Mouse (Mus musculus) adrenal gland, adult 2 months (tissue): ENCODE measurements around the gene Slc11a2. TPM values are rescaled to one million over a fixed set of nuclear protein-coding genes. Genes with fewer than 3 reads are reported as not detected.
A peak's percentile ranks its signal among the peaks of the same experiment; 100 is the strongest.
"Not testable (repeated sequence)": the region's sequence is repeated elsewhere in the genome, so short reads cannot be mapped to it uniquely, and the experiment has no call there.

Experiments
- DNase-seq: peaks from one replicate; pipeline ENCODE4 v3.0.0; 2021
- polyA plus RNA-seq: library from polyadenylated mRNA; depleted of rRNA; stranded (reverse); fragments of >200 nt; gene quantifications from 2 replicates; pipeline ENCODE4 v1.2.3, GENCODE M21; 2012; rRNA removed
- total RNA-seq, 2 experiments: library from RNA; stranded (reverse); gene quantifications; 2 replicates each; pipeline ENCODE4 v1.2.3; 2021

Gene Slc11a2
- total and polyA plus RNA-seq, 3 experiments: 65.0 to 132 (median 116) TPM

- no peak for DNase-seq
Observed at GRCm38 (mm10) chr15:100352711-100353250, 72.1 kb downstream of the Slc11a2 start, which contains the start of the genes Methig1 and Mettl7a2. Gene Methig1 (plus strand): TSS chr15:100353149. Gene Mettl7a2 (plus strand): TSS chr15:100353200.

DNA sequence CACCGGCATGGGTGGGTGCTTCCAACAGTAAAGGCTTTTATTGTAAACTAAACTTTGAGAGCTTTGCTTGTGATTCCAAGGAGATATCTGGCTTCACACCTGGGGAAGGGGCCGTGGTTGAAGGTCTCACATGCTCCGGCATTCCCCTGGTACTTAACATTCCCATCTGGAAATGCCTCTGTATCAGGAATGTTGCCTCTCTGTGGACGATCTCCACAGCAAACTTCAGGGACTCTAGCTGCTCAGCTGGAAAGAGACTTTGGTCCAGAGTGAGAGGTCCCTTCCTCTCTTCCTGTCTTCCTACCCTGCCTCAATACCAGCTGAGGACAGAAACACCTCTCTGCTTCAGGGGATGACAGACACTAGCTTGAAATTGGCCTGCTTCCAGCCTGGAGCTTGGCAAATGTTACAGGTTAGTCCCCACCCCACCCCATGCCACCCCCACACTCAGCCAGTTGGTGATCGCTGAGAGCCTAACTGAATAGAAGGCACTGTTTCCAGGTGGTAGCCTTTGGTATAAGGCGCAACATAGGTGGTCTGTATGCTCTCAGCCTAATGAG lies 73.3 kb downstream of the Slc11a2 start:
- DNase-seq: no peak

- DNase-seq: no peak
Observed at GRCm38 (mm10) chr15:100349496-100349895, 75.4 kb downstream of the Slc11a2 start.

DNA sequence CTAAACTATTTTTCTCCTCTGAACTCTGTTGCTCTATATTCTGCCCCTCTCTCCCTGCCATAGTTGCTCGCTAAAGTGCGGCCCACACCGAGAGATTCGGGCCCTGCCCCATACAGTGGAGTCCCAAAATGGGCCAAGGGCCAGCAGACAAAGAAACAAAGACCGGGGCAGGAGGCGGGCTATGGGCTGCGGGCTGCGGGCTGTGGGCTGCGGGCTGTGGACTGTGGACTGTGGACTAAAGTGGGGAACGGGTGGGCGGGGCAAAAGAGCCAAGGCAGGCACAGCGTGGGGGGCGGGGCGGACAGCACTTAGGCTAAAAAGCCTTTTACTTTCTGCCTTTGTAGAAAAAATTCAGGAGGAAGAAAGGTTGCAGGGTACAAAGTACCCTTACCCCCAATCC lies 78.1 kb downstream of the Slc11a2 start:
- no peak for DNase-seq

- peak; percentile 46 for DNase-seq
Observed at GRCm38 (mm10) chr15:100345484-100345883, 79.4 kb downstream of the Slc11a2 start.

DNA sequence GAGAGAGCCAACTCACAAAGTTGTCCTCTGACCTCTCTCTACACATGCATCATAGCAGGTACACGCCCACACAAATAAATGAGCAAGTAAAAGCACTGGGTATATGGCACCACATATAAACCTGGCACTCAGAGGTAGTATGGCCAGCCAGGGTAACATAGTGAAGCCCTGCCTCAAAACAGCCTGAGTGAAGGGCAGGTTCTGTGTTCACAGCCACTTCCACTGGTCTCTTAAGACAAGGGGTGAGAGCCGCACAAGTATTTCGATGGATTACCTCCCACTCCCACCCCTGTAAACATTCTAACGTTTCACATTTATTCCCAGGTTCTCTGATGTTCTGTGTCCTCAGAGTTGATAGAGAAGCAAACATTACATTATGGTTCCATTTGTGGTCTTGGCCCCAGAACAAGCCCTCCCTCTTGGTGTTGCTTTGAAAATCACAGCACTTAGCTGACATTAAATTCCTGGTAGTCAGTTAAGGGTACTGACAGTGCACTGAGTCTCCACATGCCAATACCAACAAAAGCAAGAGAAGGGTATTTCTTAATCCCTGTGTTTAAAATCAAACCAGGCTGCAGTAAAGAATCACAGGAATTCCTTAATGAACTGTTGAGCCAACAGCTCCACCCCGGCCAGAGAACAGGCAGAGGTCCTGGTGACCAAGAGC lies 83.4 kb downstream of the Slc11a2 start:
- DNase-seq: not testable (repeated sequence)

Other genes with a start within 250 kb of the Slc11a2 start
- 10 to 100 TPM; 51.9 to 88.4 TPM for gene Atf1, start 197.3 kb downstream of the Slc11a2 start, total RNA-seq
- gene Atf1, start 197.3 kb downstream of the Slc11a2 start, polyA plus RNA-seq: 43.6 and 61.8 TPM in 2 replicates
- not detected for gene Tmprss12, start 144.2 kb downstream of the Slc11a2 start, total RNA-seq
- gene Tmprss12, start 144.2 kb downstream of the Slc11a2 start, polyA plus RNA-seq: not detected in 2 replicates
- 100 to 1,000 TPM; 117 to 142 TPM for gene Mettl7a1, start 120.9 kb downstream of the Slc11a2 start, total RNA-seq
- 69.8 and 78.4 TPM in 2 replicates for gene Mettl7a1, start 120.9 kb downstream of the Slc11a2 start, polyA plus RNA-seq
- gene Mettl7a3, start 90.1 kb downstream of the Slc11a2 start, total RNA-seq: under 1 TPM in 1 of 2 experiments, not detected in 1; 0.63 TPM
- 0.13 and 0.16 TPM in 2 replicates for gene Mettl7a3, start 90.1 kb downstream of the Slc11a2 start, polyA plus RNA-seq
- under 1 TPM; 0.45 to 0.52 TPM for gene Methig1, start 71.9 kb downstream of the Slc11a2 start, total RNA-seq
- 0.16 TPM in 1 of 2 replicates, not detected in the other for gene Methig1, start 71.9 kb downstream of the Slc11a2 start, polyA plus RNA-seq
- gene Mettl7a2, start 71.9 kb downstream of the Slc11a2 start, total RNA-seq: 1 to 10 TPM in 1 of 2 experiments, under 1 TPM in 1; 0.78 to 3.6 TPM
- not detected in 2 replicates for gene Mettl7a2, start 71.9 kb downstream of the Slc11a2 start, polyA plus RNA-seq
- under 1 TPM in 1 of 2 experiments, not detected in 1; 0.69 TPM for gene Higd1c, start 60.5 kb downstream of the Slc11a2 start, total RNA-seq
- gene Higd1c, start 60.5 kb downstream of the Slc11a2 start, polyA plus RNA-seq: 0.28 TPM in 1 of 2 replicates, not detected in the other
- not detected for gene Gm5475, start 2.9 kb downstream of the Slc11a2 start, total RNA-seq
- gene Gm5475, start 2.9 kb downstream of the Slc11a2 start, polyA plus RNA-seq: 0.06 and 0.19 TPM in 2 replicates
- gene Letmd1, start 44.0 kb upstream of the Slc11a2 start, total RNA-seq: 100 to 1,000 TPM; 172 to 181 TPM
- 118 and 132 TPM in 2 replicates for gene Letmd1, start 44.0 kb upstream of the Slc11a2 start, polyA plus RNA-seq
- gene Csrnp2, start 70.4 kb upstream of the Slc11a2 start, total RNA-seq: 1 to 10 TPM; 5.6 to 5.8 TPM
- 4.2 and 4.3 TPM in 2 replicates for gene Csrnp2, start 70.4 kb upstream of the Slc11a2 start, polyA plus RNA-seq
- 10 to 100 TPM; 14.2 to 25.1 TPM for gene Tfcp2, start 126.9 kb upstream of the Slc11a2 start, total RNA-seq
- gene Tfcp2, start 126.9 kb upstream of the Slc11a2 start, polyA plus RNA-seq: 24.5 and 24.8 TPM in 2 replicates
- gene Pou6f1, start 174.9 kb upstream of the Slc11a2 start, total RNA-seq: 10 to 100 TPM; 14.4 to 18.3 TPM
- gene Pou6f1, start 174.9 kb upstream of the Slc11a2 start, polyA plus RNA-seq: 25.1 and 32.5 TPM in 2 replicates
- 100 to 1,000 TPM; 211 to 277 TPM for gene Dazap2, start 190.3 kb upstream of the Slc11a2 start, total RNA-seq
- 887 and 1,091 TPM in 2 replicates for gene Dazap2, start 190.3 kb upstream of the Slc11a2 start, polyA plus RNA-seq
- gene Smagp, start 211.9 kb upstream of the Slc11a2 start, total RNA-seq: 10 to 100 TPM; 41.7 to 44.2 TPM
- gene Smagp, start 211.9 kb upstream of the Slc11a2 start, polyA plus RNA-seq: 35.1 and 40.6 TPM in 2 replicates
- gene Bin2, start 244.5 kb upstream of the Slc11a2 start, total RNA-seq: 1 to 10 TPM; 3.1 to 4.2 TPM
- 2.8 and 3.7 TPM in 2 replicates for gene Bin2, start 244.5 kb upstream of the Slc11a2 start, polyA plus RNA-seq